Mouse (Mus musculus): ENCODE measurements at regions not wholly inside any gene's neighbourhood (a gene's known extent, or its start where the extent isn't known, plus 50 kb on each side); places are given as distances from the start of the nearest gene placed in this dataset.

DNA sequence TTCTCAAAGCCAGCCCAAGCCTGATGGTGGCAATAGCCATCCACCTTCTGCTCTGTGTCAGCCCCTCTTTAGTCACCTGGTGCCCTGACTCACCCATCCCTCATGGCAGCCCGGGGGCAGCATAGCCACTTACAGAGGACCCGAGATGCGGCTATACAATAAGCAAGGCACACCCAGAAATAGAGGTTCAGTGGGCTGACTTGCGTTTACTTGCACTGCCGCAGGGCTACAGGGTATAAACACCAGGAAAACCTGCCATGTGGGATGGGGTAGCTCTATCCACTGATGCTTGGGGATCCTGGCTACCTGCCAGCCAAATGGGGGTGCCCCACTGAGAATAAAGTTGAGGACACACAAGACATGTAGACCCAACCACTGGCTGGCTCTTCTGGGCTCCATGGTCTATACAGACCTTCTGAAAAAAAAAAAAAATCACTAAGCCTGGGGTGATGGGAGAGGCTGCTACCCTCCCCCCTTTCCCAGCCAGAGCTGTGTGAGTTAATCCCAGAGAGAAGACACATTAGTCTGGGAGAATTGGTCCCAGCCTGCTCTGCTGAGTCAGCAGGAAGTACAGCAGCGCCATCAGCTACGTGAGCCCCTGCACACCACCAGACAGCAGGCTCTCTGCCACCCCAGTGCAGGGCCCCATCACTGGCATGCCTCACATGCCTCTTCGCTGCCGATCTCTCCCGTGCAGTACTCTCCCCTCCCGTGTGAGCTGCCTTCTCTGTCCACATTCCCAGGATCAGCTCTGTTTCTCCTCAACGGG, 57.8 kb downstream of the Lao1 start:
- TF ChIP-seq USF1 (IDR thresholded peaks at IDR 0.05; ENCODE audit: low read depth, low read length) (no peak), CHD1 (IDR thresholded peaks at IDR 0.05; ENCODE audit: low read depth, low read length) (no peak), GATA1 (IDR thresholded peaks at IDR 0.05; ENCODE audit: low read depth, low read length) (no peak), MAFK (IDR thresholded peaks at IDR 0.05; ENCODE audit: borderline replicate concordance, low read depth, low read length) (peak; percentile 95), E2F4 (IDR thresholded peaks at IDR 0.05; ENCODE audit: borderline replicate concordance, low read depth, low read length) (no peak), HCFC1 (IDR thresholded peaks at IDR 0.05; ENCODE audit: low read depth, low read length) (0 out of 2 replicates have a peak, but pooled peaks have one; percentile 14), GABPA (IDR thresholded peaks at IDR 0.05; ENCODE audit: low read depth, low read length) (no peak), POLR2A (IDR thresholded peaks at IDR 0.05; ENCODE audit: control insufficient read depth in 1 of 2, insufficient read depth in 1 of 2, low read depth in 1 of 2, low read length in 2 of 2, poor library complexity in 1 of 2) (no peak)
